Mouse (Mus musculus) layer of hippocampus, postnatal 25 days (tissue): ENCODE measurements around the gene Dnajc5. TPM values are rescaled to one million over a fixed set of nuclear protein-coding genes. Genes with fewer than 3 reads are reported as not detected.

Experiments used
- DNase-seq, 2 experiments: peaks; one replicate each; pipeline ENCODE4 v3.0.0; 2022; ENCODE audit warnings: mixed read lengths in 2 of 2, low spot score in 1 of 2; ENCODE audit errors: extremely low spot score in 1 of 2
- total RNA-seq, 2 experiments: library from RNA; stranded (reverse); gene quantifications; 2 replicates each; pipeline ENCODE4 v1.2.3; 2021

The Dnajc5 gene
- total RNA-seq, 2 experiments from 2014 or later = 272 to 281 TPM

GRCm38 (mm10) chr2:181587796-181588195, 67.5 kb downstream of the Dnajc5 start:
- DNase-seq = no peak

GRCm38 (mm10) chr2:181588229-181588780, 68.0 kb downstream of the Dnajc5 start:
- DNase-seq = no peak

GRCm38 (mm10) chr2:181589011-181589731, 68.9 kb downstream of the Dnajc5 start:
- DNase-seq = no peak

- no peak for DNase-seq
Observed at GRCm38 (mm10) chr2:181589732-181590105, 69.4 kb downstream of the Dnajc5 start.

GRCm38 (mm10) chr2:181590471-181590870, 70.2 kb downstream of the Dnajc5 start:
- DNase-seq = no peak

- no peak for DNase-seq
Observed at GRCm38 (mm10) chr2:181591528-181592085, 71.3 kb downstream of the Dnajc5 start, which contains the start of gene Prpf6. Gene Prpf6 (plus strand): TSS chr2:181591868.

- DNase-seq = peak; percentile 56 to 68
Observed at GRCm38 (mm10) chr2:181592231-181593041, 72.2 kb downstream of the Dnajc5 start, which contains the start of gene Zfp512b. Gene Zfp512b (minus strand): TSS chr2:181592803.

GRCm38 (mm10) chr2:181593042-181593421, 72.7 kb downstream of the Dnajc5 start:
- no peak for DNase-seq

- DNase-seq = no peak
Observed at GRCm38 (mm10) chr2:181593937-181594336, 73.7 kb downstream of the Dnajc5 start.

GRCm38 (mm10) chr2:181594946-181595696, 74.8 kb downstream of the Dnajc5 start:
- no peak for DNase-seq

- no peak for DNase-seq
Observed at GRCm38 (mm10) chr2:181596221-181596960, 76.1 kb downstream of the Dnajc5 start.

GRCm38 (mm10) chr2:181597378-181598061, 77.2 kb downstream of the Dnajc5 start:
- no peak for DNase-seq

- peak; percentile 47 to 54 for DNase-seq
Observed at GRCm38 (mm10) chr2:181598454-181599351, 78.4 kb downstream of the Dnajc5 start, which contains the start of gene Samd10. Gene Samd10 (minus strand): TSS chr2:181599212.

GRCm38 (mm10) chr2:181600226-181600758, 80.0 kb downstream of the Dnajc5 start:
- DNase-seq = no peak

- DNase-seq = peak; percentile 90 to 95
Observed at GRCm38 (mm10) chr2:181600828-181601750, 80.8 kb downstream of the Dnajc5 start.

GRCm38 (mm10) chr2:181601751-181602145, 81.5 kb downstream of the Dnajc5 start:
- DNase-seq = no peak

- no peak for DNase-seq
Observed at GRCm38 (mm10) chr2:181602367-181602766, 82.1 kb downstream of the Dnajc5 start.
